Mouse (Mus musculus) C2C12 (cell line): ENCODE measurements around the gene Grik4.

Experiments used
- CEBPB ChIP-seq: IDR thresholded peaks from one replicate; pipeline ENCODE4 v1.6.1; 2011; ENCODE audit warnings: low read depth, mild to moderate bottlenecking, control low read depth, moderate library complexity
- CTCF ChIP-seq: IDR thresholded peaks from one replicate; pipeline ENCODE4 v1.5.1; 2011; ENCODE audit not compliant: control insufficient read depth, insufficient read depth, insufficient read length
- FOSL1 ChIP-seq: IDR thresholded peaks from one replicate; pipeline ENCODE4 v1.8.0; 2011; ENCODE audit warnings: mild to moderate bottlenecking, low read length; ENCODE audit not compliant: poor library complexity, insufficient read depth, severe bottlenecking
- MAX ChIP-seq: IDR thresholded peaks from one replicate; pipeline ENCODE4 v1.6.1; 2011; ENCODE audit warnings: mild to moderate bottlenecking, control low read depth
- MYOD1 ChIP-seq: IDR thresholded peaks from one replicate; pipeline ENCODE4 v1.6.1; 2011; ENCODE audit warnings: low read depth; ENCODE audit not compliant: control insufficient read depth, insufficient read length
- MYOG ChIP-seq: IDR thresholded peaks from one replicate; pipeline ENCODE4 v1.6.1; 2011; ENCODE audit not compliant: control insufficient read depth, insufficient read length; ENCODE audit errors: extremely low read depth
- USF1 ChIP-seq: IDR thresholded peaks from one replicate; pipeline ENCODE4 v1.6.1; 2011; ENCODE audit warnings: low read depth, mild to moderate bottlenecking, control low read depth, moderate library complexity

GRCm38 (mm10) chr9:42777913-42778312 lies 166.4 kb downstream of the Grik4 start:
- TF ChIP-seq CTCF (no peak), CEBPB (no peak), FOSL1 (no peak), MYOG (no peak), USF1 (no peak), MAX (no peak), MYOD1 (no peak)
